Mouse (Mus musculus) lung, embryonic 15.5 days (tissue): ENCODE data around the gene Katnbl1. TPM values are rescaled to one million over a fixed set of nuclear protein-coding genes. Genes with fewer than 3 reads are reported as not detected.
"Not testable (repeated sequence)": the region's sequence is repeated elsewhere in the genome, so short reads cannot be mapped to it uniquely, and the experiment has no call there.

ENCODE experiments used
- ATAC-seq: fragments of 200-750 bp; cut with Nextera tagmentation; 2 replicates; pipeline ENCODE4 v1.8.0; 2017; ENCODE audit warnings: moderate number of reproducible peaks, borderline replicate concordance; ENCODE audit not compliant: low FRiP score, low TSS enrichment; ENCODE audit errors: extremely low read depth
- H3K27ac ChIP-seq: fragments of 300-500 bp; sonication (generic); 2 replicates; pipeline ENCODE4 v1.5.1; 2015; ENCODE audit warnings: moderate library complexity, mild to moderate bottlenecking, inconsistent platforms
- H3K27me3 ChIP-seq: fragments of 300-500 bp; sonication (generic); 2 replicates; pipeline ENCODE4 v1.6.1; 2015; ENCODE audit warnings: inconsistent platforms
- H3K36me3 ChIP-seq: fragments of 300-500 bp; sonication (generic); 2 replicates; pipeline ENCODE4 v1.6.1; 2015; ENCODE audit warnings: inconsistent platforms
- H3K4me1 ChIP-seq: fragments of 300-500 bp; sonication (generic); 2 replicates; pipeline ENCODE4 v1.6.1; 2015; ENCODE audit warnings: inconsistent platforms
- H3K4me2 ChIP-seq: fragments of 300-500 bp; sonication (generic); 2 replicates; pipeline ENCODE4 v1.6.1; 2015; ENCODE audit warnings: inconsistent platforms, mild to moderate bottlenecking, moderate library complexity
- H3K4me3 ChIP-seq: fragments of 300-500 bp; sonication (generic); 2 replicates; pipeline ENCODE4 v1.5.1; 2015; ENCODE audit warnings: mild to moderate bottlenecking, inconsistent platforms
- H3K9ac ChIP-seq: fragments of 300-500 bp; sonication (generic); 2 replicates; pipeline ENCODE4 v1.6.1; 2015; ENCODE audit warnings: inconsistent platforms
- H3K9me3 ChIP-seq: fragments of 300-500 bp; sonication (generic); 2 replicates; pipeline ENCODE4 v1.6.1; 2016; ENCODE audit warnings: inconsistent platforms
- WGBS: fragments of 180-500 bp; shearing (Covaris S2); methylation state at CpG from one replicate; pipeline ENCODE4 v1.1.7; 2015; 5-methylcytosine and 5-hydroxymethylcytosine counted together
- polyA plus RNA-seq: library from polyadenylated mRNA; unstranded; fragments of >200 nt; fragmentation: Nextera tagmentation; extraction: Ambion mirVana; gene quantifications from 2 replicates; pipeline ENCODE4 v1.2.1, GENCODE M21; 2015

The Katnbl1 gene
- polyA plus RNA-seq, 1 experiment from 2014 or later, result 40.2 TPM

DNA sequence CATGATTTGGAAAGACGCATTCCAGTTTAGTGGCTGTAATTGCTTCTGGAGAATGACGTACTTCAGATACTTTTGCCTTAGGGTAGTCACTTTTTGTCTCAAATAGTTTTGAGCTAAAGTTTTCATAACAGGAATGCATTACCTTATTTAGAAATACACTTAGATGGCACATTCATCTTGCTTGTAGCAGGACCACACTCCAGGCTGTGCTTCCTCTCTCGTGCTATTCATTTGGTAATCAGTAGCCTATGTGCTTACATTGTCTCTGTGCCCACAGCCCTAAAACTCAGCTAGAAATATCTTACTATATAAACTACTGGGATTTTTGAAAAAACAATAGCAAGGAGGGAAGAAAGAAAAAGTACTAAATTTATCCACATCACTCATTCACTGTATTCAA lies 28.0 kb downstream of the Katnbl1 start:
- Histone ChIP-seq H3K36me3 (peaks cover 28% of the 10 kb centered on the region), H3K4me2 (no peak overlapping the region), H3K27ac (no peak overlapping the region), H3K4me1 (no peaks in the 10 kb centered on the region), H3K4me3 (no peak overlapping the region), H3K27me3 (no peaks in the 10 kb centered on the region), H3K9me3 (no peaks in the 10 kb centered on the region), H3K9ac (no peak overlapping the region)
- ATAC-seq, result no peak
- 85% methylated on average over 3 of the region's 3 CpGs for WGBS

DNA sequence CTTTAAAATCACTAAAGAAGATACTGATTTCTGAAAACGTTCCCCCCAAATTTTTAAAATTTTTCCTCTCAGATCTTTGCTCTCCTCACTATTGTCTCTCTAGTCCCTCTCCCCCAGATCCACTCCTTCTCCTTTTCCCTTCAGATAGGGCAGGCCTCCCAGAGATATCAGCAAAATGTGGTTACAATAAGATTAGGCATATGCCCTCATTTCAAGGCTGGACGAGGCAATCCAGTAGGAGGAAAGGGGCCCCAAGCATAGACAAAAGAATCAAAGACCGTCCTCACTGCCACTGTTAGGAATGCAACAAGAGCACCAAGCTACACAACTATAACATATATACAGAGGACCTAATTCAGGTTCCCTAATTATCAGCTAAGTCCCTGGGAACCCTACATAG lies 46.3 kb downstream of the Katnbl1 start:
- Histone ChIP-seq H3K27me3 (no peaks in the 10 kb centered on the region), H3K4me3 (no peak overlapping the region), H3K4me1 (no peaks in the 10 kb centered on the region), H3K27ac (no peak overlapping the region), H3K4me2 (no peak overlapping the region), H3K9ac (no peak overlapping the region), H3K9me3 (no peaks in the 10 kb centered on the region), H3K36me3 (no peaks in the 10 kb centered on the region)
- WGBS, result 59% methylated on average over 3 of the region's 3 CpGs
- no peak for ATAC-seq

DNA sequence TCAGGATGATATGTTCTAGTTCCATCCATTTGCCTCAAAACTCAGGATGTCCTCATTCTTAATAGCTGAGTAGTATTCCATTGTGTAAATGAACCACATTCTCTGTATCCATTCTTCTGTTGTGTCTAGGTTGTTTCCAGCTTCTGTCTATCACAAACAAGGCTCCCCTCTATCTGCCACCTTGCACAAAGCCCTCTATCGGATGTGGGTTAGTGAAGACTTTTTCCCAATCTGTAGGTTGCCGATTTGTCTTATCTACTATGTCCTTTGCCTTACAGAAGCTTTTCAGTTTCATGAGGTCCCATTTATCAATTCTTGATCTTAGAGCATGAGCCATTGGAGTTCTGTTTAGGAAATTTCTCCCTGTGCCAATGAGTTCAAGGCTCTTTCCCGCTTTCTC lies 49.5 kb downstream of the Katnbl1 start:
- not testable (repeated sequence) for H3K9me3 ChIP-seq, H3K27ac ChIP-seq, H3K4me3 ChIP-seq, H3K4me1 ChIP-seq, H3K4me2 ChIP-seq, H3K9ac ChIP-seq, H3K36me3 ChIP-seq, H3K27me3 ChIP-seq, ATAC-seq
- 81% methylated on average over 3 of the region's 3 CpGs for WGBS

DNA sequence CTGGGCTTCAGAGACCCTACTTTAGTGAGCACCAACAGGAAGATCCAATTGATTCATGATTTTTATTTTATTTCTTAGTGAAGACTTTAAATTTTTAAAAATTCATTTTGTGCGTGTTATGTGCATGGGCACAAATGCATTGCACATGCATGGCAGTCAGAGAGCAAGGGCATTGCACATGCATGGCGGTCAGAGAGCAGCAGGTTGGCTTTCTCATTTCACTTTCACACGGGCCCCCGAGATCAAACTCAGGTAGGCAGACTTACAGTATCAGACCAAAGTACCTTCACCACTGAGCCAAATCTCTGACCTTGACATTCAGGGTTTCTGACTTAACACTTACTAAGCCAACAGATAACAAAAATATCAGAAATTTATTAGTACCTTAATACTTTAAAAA lies 50.7 kb downstream of the Katnbl1 start:
- no peaks in the 10 kb centered on the region for H3K9me3 ChIP-seq
- no peaks in the 10 kb centered on the region for H3K27me3 ChIP-seq
- H3K4me1 ChIP-seq, result no peaks in the 10 kb centered on the region
- H3K27ac ChIP-seq, result no peak overlapping the region
- H3K4me3 ChIP-seq, result no peak overlapping the region
- H3K4me2 ChIP-seq, result no peak overlapping the region
- no peak for ATAC-seq
- WGBS, result 77% methylated on average over 4 of the region's 4 CpGs
- no peak overlapping the region for H3K9ac ChIP-seq
- no peaks in the 10 kb centered on the region for H3K36me3 ChIP-seq

DNA sequence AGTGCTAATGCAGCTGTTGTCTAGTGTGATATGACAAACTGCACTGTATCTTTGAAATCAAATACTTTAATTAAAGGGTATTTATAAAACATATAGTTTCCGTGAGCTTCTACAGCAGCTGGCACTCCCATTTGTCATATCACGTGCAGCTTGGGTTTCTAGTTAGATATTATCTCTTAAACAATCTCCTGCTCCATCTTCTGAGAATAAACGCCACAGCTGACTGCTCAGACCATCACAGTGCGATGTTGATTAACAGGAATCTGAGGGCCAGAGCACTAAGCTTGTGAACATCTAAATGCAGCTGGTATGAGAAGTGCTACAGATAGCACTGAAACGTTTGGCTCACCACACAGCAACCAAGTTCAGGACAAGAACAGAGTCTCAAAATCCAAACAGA lies 51.4 kb downstream of the Katnbl1 start:
- Histone ChIP-seq H3K9me3 (no peaks in the 10 kb centered on the region), H3K4me3 (no peak overlapping the region), H3K4me2 (no peak overlapping the region), H3K27me3 (no peaks in the 10 kb centered on the region), H3K27ac (no peak overlapping the region), H3K36me3 (no peaks in the 10 kb centered on the region), H3K9ac (no peak overlapping the region), H3K4me1 (no peaks in the 10 kb centered on the region)
- no peak for ATAC-seq
- 29% methylated on average over 5 of the region's 5 CpGs for WGBS

DNA sequence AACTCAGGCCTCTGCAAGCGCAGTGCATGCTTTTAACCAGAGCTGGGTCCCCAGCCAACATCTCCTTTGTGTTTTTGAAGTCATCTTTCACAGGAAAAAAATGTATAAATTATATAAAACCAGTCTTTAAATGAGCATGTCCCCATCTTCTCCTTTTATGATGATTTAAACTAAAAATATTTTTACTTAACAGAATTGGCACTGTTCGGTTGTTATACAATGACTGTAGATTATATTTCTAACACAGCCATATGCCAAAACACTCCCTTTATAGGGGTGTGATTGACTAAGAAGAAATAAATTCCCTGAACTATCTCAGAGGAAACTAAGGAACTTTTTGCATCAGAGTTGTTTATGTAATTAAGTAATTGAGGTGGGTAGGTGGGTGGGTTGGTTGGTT lies 53.5 kb downstream of the Katnbl1 start:
- Histone ChIP-seq H3K4me3 (no peak overlapping the region), H3K4me2 (no peak overlapping the region), H3K9me3 (no peaks in the 10 kb centered on the region), H3K9ac (no peak overlapping the region), H3K27me3 (no peaks in the 10 kb centered on the region), H3K4me1 (no peaks in the 10 kb centered on the region), H3K36me3 (no peaks in the 10 kb centered on the region), H3K27ac (no peak overlapping the region)
- WGBS, result 87% methylated on average over 2 of the region's 2 CpGs
- no peak for ATAC-seq

DNA sequence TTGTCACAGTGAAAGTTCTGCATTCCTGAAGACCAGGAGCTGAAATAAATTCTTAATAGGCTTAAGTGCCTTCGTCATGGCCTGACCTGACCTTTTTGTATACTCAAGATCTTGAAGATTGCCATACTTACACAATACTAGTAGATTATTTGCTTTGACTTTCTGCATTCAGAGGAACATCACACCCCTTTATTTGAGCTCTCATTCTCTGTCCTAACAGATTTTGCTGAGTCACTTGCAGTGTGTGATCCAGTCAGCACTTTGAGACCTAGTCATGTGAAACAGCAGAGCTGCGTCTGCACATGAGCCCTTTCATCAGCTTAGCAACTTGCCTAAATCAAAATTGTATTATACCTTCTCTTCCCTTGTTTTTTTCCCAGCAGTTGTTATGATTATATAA lies 54.3 kb downstream of the Katnbl1 start:
- Histone ChIP-seq H3K4me2 (no peak overlapping the region), H3K27me3 (no peaks in the 10 kb centered on the region), H3K4me1 (no peaks in the 10 kb centered on the region), H3K9me3 (no peaks in the 10 kb centered on the region), H3K27ac (no peak overlapping the region), H3K36me3 (no peaks in the 10 kb centered on the region), H3K4me3 (no peak overlapping the region), H3K9ac (no peak overlapping the region)
- ATAC-seq, result no peak
- WGBS, result 43% methylated on average over 2 of the region's 2 CpGs

DNA sequence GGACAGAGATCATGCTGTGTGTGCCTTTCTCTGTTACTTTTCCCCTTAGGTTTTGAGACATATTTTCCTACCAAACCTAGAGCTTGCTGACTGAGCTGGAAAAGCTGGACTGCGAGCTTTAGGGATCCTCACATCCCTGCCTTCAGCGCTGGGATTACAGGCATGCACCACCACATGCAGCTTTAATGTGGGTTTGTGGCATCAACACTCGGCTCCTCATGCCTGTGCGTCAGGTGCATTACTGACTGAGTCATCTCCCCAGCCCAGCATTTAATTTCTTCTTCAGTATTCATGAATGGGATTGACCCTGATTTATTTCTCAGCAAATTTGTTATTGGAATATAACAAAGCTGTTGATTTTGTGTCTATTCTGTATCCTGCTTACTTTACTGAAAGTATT lies 57.3 kb downstream of the Katnbl1 start:
- H3K4me1 ChIP-seq, result no peaks in the 10 kb centered on the region
- no peak overlapping the region for H3K4me3 ChIP-seq
- no peak overlapping the region for H3K9ac ChIP-seq
- H3K9me3 ChIP-seq, result no peaks in the 10 kb centered on the region
- 84% methylated on average over 4 of the region's 4 CpGs for WGBS
- H3K27me3 ChIP-seq, result no peaks in the 10 kb centered on the region
- H3K36me3 ChIP-seq, result no peaks in the 10 kb centered on the region
- no peak for ATAC-seq
- H3K27ac ChIP-seq, result no peak overlapping the region
- no peak overlapping the region for H3K4me2 ChIP-seq

DNA sequence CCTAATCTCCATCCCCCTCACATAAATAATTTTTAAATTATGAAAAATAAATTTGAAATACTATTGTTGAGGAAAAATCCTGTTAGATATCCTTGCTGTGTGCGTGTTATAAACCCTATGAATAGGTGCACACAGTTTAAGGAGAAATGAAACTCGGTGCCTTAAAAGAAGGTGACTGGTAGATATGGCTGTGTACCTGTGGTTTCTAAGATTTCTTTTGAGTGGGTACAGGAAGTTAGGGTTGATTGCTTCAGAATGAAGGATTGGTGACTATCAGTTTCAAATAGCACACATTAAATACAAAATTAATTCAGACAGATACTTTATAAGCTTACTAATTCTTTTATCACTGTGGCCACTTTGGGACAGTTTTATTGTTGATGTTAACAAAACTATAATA lies 58.6 kb downstream of the Katnbl1 start:
- Histone ChIP-seq H3K4me2 (no peak overlapping the region), H3K9me3 (no peaks in the 10 kb centered on the region), H3K4me3 (no peak overlapping the region), H3K27ac (no peak overlapping the region), H3K27me3 (no peaks in the 10 kb centered on the region), H3K9ac (no peak overlapping the region), H3K4me1 (no peaks in the 10 kb centered on the region), H3K36me3 (no peaks in the 10 kb centered on the region)
- ATAC-seq, result no peak
- WGBS, result 73% methylated on average over 2 of the region's 2 CpGs

DNA sequence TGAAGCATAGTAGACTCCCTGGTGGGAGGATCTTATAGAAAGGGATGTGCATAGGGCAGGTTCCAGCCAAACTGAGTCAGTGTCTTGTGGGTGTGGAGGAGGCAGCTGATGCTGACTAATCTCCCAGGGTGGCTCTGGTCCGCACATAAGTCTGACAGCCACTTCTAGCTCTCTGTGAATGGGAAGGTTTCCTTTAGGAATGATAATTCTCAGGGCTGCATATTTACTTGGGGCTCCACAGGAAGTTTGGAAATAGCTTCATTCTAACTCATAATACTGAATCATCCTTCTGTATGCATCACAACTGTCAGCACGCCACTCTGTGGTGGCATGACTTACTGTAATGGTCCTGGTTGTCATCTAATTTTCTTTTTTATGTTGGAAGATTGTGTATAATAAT lies 64.5 kb downstream of the Katnbl1 start:
- 56% methylated on average over 2 of the region's 2 CpGs for WGBS
- no peak overlapping the region for H3K4me3 ChIP-seq
- H3K9me3 ChIP-seq, result no peaks in the 10 kb centered on the region
- no peaks in the 10 kb centered on the region for H3K27me3 ChIP-seq
- no peak overlapping the region for H3K27ac ChIP-seq
- H3K9ac ChIP-seq, result no peak overlapping the region
- H3K4me2 ChIP-seq, result no peak overlapping the region
- H3K4me1 ChIP-seq, result no peaks in the 10 kb centered on the region
- H3K36me3 ChIP-seq, result no peaks in the 10 kb centered on the region
- ATAC-seq, result no peak

DNA sequence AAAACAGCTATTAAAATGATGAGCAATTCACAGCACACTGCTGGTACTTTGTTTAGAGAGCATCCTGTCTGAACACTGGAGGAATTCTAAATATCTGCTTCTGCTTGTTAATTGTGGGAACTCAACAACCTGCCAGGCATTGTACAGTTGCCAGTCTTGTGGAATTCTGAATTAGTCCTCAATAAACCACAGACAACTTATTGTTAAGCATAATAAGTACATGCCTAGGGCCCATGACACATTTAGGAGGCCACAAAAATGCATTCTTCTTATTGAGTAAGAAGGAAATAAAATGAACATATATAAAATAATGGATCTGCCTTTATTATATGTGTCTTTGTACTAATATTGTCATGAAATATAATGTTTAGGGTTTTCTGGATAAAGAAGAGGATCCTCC lies 66.5 kb downstream of the Katnbl1 start:
- no peak overlapping the region for H3K27ac ChIP-seq
- no peaks in the 10 kb centered on the region for H3K27me3 ChIP-seq
- no peak for ATAC-seq
- no peak overlapping the region for H3K4me3 ChIP-seq
- no peaks in the 10 kb centered on the region for H3K9me3 ChIP-seq
- no peak overlapping the region for H3K4me2 ChIP-seq
- H3K36me3 ChIP-seq, result no peaks in the 10 kb centered on the region
- no peaks in the 10 kb centered on the region for H3K4me1 ChIP-seq
- H3K9ac ChIP-seq, result no peak overlapping the region

DNA sequence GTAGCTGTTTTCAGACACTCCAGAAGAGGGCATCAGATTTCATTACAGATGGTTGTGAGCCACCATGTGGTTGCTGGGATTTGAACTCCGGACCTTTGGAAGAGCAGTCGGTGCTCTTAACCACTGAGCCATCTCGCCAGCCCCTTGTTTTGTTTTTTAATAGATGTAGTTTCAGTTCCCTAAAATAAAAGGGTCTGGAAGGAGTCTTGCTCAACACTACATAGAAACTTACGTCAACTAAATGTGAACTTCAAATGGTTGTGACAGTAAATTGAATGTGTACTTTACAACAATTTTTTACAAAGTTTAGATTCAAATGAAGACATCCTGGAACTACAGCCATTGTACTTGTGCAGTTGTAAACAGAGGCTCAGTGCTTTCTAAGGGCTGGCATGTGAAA lies 69.0 kb downstream of the Katnbl1 start:
- not testable (repeated sequence) for H3K36me3 ChIP-seq, H3K4me2 ChIP-seq, H3K4me1 ChIP-seq, H3K27ac ChIP-seq, H3K9me3 ChIP-seq, H3K4me3 ChIP-seq, H3K27me3 ChIP-seq, H3K9ac ChIP-seq, ATAC-seq
- 70% methylated on average over 4 of the region's 4 CpGs for WGBS

DNA sequence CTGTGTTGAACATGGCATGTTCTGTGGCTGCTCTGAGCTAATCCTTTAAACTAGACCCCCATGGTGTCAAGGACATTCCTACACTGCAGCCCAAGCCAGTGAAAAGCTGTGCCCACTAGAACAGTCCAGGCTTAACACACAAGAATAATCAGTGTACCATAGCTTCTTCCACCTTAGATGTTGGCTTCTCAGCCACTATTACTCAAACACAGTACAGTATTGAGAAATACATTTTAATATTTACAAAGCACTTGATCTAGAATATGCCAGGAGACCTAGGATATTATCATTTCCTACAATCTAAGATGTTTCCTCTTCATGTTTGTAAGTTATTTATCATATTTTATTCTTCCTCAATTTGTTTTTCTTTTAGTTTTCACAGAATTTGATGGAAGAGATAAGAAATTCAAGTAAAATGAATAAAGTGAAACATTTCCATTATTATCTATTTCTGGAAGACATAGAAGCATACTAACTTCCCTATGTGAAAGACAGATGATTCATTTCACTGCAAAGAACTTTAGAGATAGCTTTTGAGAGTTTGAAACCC lies 69.6 kb downstream of the Katnbl1 start:
- Histone ChIP-seq H3K9ac (no peak overlapping the region), H3K4me3 (no peak overlapping the region), H3K4me1 (no peaks in the 10 kb centered on the region), H3K27ac (no peak overlapping the region), H3K36me3 (no peaks in the 10 kb centered on the region), H3K9me3 (no peaks in the 10 kb centered on the region), H3K4me2 (no peak overlapping the region), H3K27me3 (no peaks in the 10 kb centered on the region)
- ATAC-seq, result no peak
